Mouse (Mus musculus) ZHBTc4 (cell line): ENCODE data around the gene Terb1.
A peak's percentile ranks its signal among the peaks of the same experiment; 100 is the strongest.

Source experiments
- DNase-seq: peaks from one replicate; pipeline ENCODE4 v3.0.0-alpha.2; 2011; ENCODE audit warnings: low read depth, low spot score

Terb1 gene

GRCm38 (mm10) chr8:104411972-104412371 is 97.7 kb downstream of the Terb1 start:
- no peak for DNase-seq

DNA sequence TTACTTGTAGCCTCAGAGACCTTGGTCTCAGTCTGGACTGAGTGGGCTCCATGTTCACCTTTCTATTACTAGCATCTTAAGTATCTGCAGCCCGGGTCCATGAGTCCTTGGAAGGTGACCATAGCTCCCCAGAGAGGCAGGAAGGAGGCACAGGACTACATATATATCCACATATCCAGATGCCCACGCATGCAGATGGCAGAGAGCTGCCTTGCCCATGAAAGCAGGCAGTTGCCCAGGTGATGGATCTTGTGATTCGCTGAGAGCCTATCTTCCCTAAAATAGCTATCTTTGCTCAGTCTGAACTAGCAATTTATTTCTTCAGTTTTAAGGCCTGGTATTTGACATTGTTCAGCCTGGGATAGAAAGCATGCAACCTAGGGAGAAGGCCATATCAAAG is 98.2 kb downstream of the Terb1 start:
- no peak for DNase-seq

GRCm38 (mm10) chr8:104410628-104411273 is 99.0 kb downstream of the Terb1 start:
- peak; percentile 86 for DNase-seq

DNA sequence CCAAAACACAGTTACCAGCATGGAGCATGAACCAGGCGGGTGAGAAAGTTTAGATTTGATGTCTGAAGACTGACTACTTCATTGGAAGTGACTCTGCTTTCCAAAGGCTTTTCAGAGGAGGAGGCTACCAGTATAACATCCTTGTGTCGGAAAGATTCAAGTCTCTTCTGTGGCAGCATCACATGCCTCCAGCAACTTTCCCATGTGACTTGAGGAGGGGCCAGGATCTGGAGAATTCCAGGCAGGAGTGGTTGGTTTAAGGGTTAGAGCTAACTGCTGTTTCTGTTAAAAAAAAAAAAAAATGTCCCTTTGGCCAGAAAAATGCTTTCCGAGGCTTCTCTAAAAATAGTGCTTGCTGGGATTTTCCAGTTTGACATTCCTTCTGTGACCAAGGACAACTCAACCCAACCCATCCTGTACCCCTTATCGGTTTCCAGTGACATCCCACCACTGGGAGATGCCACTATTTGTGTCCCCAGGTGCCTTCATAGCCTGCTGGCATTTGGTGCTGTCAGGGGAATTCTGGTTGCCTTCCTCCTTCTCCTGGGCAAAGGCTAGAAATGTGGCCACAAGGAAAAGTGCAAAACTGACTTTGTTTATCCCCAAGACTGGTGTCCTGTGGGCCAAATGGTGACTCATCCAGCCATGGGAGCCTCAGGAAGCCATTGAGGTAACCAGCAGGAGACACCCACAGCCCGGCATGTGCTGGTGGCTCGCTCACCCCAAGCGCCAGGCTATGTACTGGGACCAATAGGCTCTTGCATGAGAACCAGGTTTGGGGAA is 101.2 kb downstream of the Terb1 start:
- DNase-seq = peak; percentile 43

- DNase-seq = peak; percentile 80
Observed at GRCm38 (mm10) chr8:104406340-104407128, 103.2 kb downstream of the Terb1 start.

DNA sequence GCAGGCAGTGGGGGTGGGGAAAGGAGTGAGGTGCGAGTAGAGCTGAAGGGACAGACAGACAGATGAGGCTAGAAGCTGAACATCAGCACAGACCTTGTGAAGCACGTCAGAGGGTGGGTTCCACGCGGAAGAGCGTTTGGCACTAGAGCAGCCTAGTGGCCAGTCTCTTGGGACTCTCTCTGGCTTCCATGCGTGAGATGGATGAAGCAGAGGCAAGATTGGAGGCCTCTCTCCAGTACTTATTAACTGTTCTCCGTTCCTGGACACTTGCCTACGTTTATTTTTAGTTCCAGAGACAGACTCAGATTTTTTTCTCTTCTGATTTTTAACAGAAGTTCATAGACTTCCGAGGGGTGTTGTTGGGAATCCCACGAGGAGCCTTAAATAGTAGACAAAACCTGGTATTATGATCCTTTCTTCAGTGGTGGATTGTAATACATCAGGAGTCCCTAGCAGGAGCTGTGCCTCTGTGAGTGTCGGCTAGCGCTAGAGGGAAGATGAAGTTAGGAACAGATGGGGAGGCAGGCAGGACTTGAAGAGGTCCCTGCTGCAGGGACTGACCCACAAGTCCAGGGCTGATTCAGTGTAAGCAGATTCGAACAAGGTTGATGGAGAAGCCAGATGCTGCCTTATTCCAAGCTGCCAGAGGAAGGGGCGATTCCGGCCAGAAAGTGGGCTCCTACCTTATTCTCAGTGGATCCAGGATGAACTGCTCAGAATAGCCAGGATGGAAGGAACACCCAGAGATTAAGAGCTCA is 104.1 kb downstream of the Terb1 start:
- DNase-seq = no peak

DNA sequence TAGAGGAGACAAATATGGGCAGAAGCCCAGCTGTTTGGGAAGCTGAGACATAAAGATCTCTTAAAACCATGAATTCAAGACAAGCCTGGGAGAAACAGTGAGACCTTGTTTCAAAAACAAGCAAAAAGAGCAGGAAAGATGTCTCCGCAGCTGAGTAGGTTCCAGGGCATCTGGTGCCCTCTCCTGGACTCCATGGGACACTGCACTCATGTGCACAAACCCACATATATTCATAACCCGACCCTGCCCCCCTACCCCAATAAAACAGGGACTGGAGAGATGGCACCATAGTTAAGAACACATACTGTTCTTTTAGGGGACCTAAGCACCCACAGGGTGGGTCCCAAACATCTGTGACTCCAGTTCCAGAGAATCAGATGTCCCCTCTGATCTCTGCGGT is 106.1 kb downstream of the Terb1 start:
- DNase-seq = peak; percentile 65
